Mouse (Mus musculus): ENCODE measurements at regions not wholly inside any gene's neighbourhood (a gene's known extent, or its start where the extent isn't known, plus 50 kb on each side); places are given as distances from the start of the nearest gene placed in this dataset.

- TF ChIP-seq CTCF (IDR thresholded peaks at IDR 0.05; ENCODE audit: insufficient read depth, low read length): no peak
- no peak for TF ChIP-seq POLR2A (IDR thresholded peaks at IDR 0.05; ENCODE audit: borderline replicate concordance, extremely low read depth, low read depth, low read length)
Measured at GRCm38 (mm10) chr11:40620036-40620435, 75.0 kb downstream of the Mat2b start.

All from lung, adult 2 months (tissue).